Mouse (Mus musculus) G1E (cell line): ENCODE measurements around the gene Myzap. TPM values are rescaled to one million over a fixed set of nuclear protein-coding genes. Genes with fewer than 3 reads are reported as not detected.

Experiments
- ATAC-seq: 2 replicates; pipeline ENCODE4 v1.8.0; 2016; ENCODE audit warnings: mild to moderate bottlenecking; ENCODE audit not compliant: insufficient number of reproducible peaks, poor library complexity, low FRiP score, severe bottlenecking; ENCODE audit errors: extremely low read depth
- DNase-seq: peaks from one replicate; pipeline ENCODE4 v3.0.0; 2012; ENCODE audit warnings: low spot score
- H3K27me3 ChIP-seq: 2 replicates; pipeline ENCODE4 v1.6.1; 2012; ENCODE audit warnings: mild to moderate bottlenecking, low read length, inconsistent platforms; ENCODE audit not compliant: insufficient read depth
- H3K36me3 ChIP-seq: replicated peaks from 2 replicates; pipeline ENCODE3; 2012; ENCODE audit warnings: mild to moderate bottlenecking, inconsistent platforms
- H3K4me1 ChIP-seq: 2 replicates; pipeline ENCODE4 v1.6.1; 2012; ENCODE audit warnings: low read depth, low read length, inconsistent platforms, mixed read lengths; ENCODE audit not compliant: insufficient read depth
- H3K4me3 ChIP-seq: 2 replicates; pipeline ENCODE4 v1.5.1; 2012; ENCODE audit warnings: low read depth, mild to moderate bottlenecking, inconsistent platforms, low read length, moderate library complexity, mixed read lengths
- H3K9me3 ChIP-seq: replicated peaks from 2 replicates; pipeline ENCODE4 v1.6.1; 2012; ENCODE audit warnings: inconsistent platforms
- CTCF ChIP-seq: IDR thresholded peaks from 2 replicates; pipeline ENCODE4 v1.5.1; 2012; ENCODE audit warnings: low read depth, low read length, inconsistent platforms, mixed read lengths
- GATA1 ChIP-seq: IDR thresholded peaks from 2 replicates; pipeline ENCODE4 v1.6.1; 2012; ENCODE audit warnings: borderline replicate concordance, low read length, inconsistent platforms, mixed read lengths
- GATA2 ChIP-seq: IDR thresholded peaks from 2 replicates; pipeline ENCODE4 v1.6.1; 2012; ENCODE audit warnings: low read depth, low read length, inconsistent platforms, borderline replicate concordance
- POLR2AphosphoS5 ChIP-seq: IDR thresholded peaks from 2 replicates; pipeline ENCODE4 v1.6.1; 2012; ENCODE audit warnings: low read depth, low read length, inconsistent platforms; ENCODE audit not compliant: insufficient replicate concordance
- TAL1 ChIP-seq: conservative IDR thresholded peaks from 2 replicates; pipeline ENCODE4 v1.6.1; 2012; ENCODE audit warnings: low read depth, low read length, inconsistent platforms, mixed read lengths
- polyA plus RNA-seq: library from polyadenylated mRNA; stranded (reverse); fragments of >175 nt; gene quantifications from 2 replicates; pipeline ENCODE4 v1.2.3, GENCODE M21; 2012
- total RNA-seq, 2 experiments: library from RNA; stranded (forward) in 1 of 2; stranded (reverse) in 1 of 2; fragments of 200-1000 nt in 1 of 2; fragments of >200 nt in 1 of 2; fragmentation: Nextera tagmentation in 1 of 2; gene quantifications; 2 replicates each; pipeline ENCODE4 v1.2.3; 2014 to 2017

Gene Myzap
- total and polyA plus RNA-seq, 3 experiments, result under 0.01 TPM; not detected in 2

- peaks cover 5% of the 10 kb centered on the region for H3K4me1 ChIP-seq
- peaks cover 21% of the 10 kb centered on the region for H3K27me3 ChIP-seq
- H3K9me3 ChIP-seq, result no peaks in the 10 kb centered on the region
- ATAC-seq (no peak), DNase-seq (no peak)
- TF ChIP-seq CTCF (no peak), GATA2 (no peak), TAL1 (no peak), GATA1 (no peak), POLR2AphosphoS5 (no peak)
- H3K36me3 ChIP-seq, result no peaks in the 10 kb centered on the region
- no peak overlapping the region for H3K4me3 ChIP-seq
These were observed 1.1 kb downstream of the Myzap start for GRCm38 (mm10) chr9:71591106-71591505.

GRCm38 (mm10) chr9:71589771-71590170 lies 2.4 kb downstream of the Myzap start:
- no peaks in the 10 kb centered on the region for H3K9me3 ChIP-seq
- H3K4me3 ChIP-seq, result no peak overlapping the region
- TF ChIP-seq TAL1 (no peak), GATA2 (no peak), GATA1 (no peak), POLR2AphosphoS5 (no peak), CTCF (no peak)
- peaks cover 21% of the 10 kb centered on the region for H3K27me3 ChIP-seq
- no peaks in the 10 kb centered on the region for H3K36me3 ChIP-seq
- peaks cover 5% of the 10 kb centered on the region for H3K4me1 ChIP-seq
- ATAC-seq (no peak), DNase-seq (no peak)

GRCm38 (mm10) chr9:71588930-71589592 lies 3.1 kb downstream of the Myzap start:
- DNase-seq (no peak), ATAC-seq (no peak)
- no peaks in the 10 kb centered on the region for H3K9me3 ChIP-seq
- TF ChIP-seq GATA1, result no peak
- TF ChIP-seq GATA2, result no peak
- H3K4me1 ChIP-seq, result peaks cover 5% of the 10 kb centered on the region
- H3K36me3 ChIP-seq, result no peaks in the 10 kb centered on the region
- H3K27me3 ChIP-seq, result peaks cover 21% of the 10 kb centered on the region
- no peak overlapping the region for H3K4me3 ChIP-seq

- no peaks in the 10 kb centered on the region for H3K9me3 ChIP-seq
- TF ChIP-seq GATA2, result no peak
- TF ChIP-seq POLR2AphosphoS5, result no peak
- no peak for TF ChIP-seq TAL1
- DNase-seq, result no peak
- H3K4me1 ChIP-seq, result no peaks in the 10 kb centered on the region
- H3K27me3 ChIP-seq, result peaks cover 17% of the 10 kb centered on the region
- no peak overlapping the region for H3K4me3 ChIP-seq
- no peak for ATAC-seq
- no peaks in the 10 kb centered on the region for H3K36me3 ChIP-seq
These were observed 5.8 kb downstream of the Myzap start for GRCm38 (mm10) chr9:71586408-71586807.

- Histone ChIP-seq H3K4me1 (no peaks in the 10 kb centered on the region), H3K36me3 (no peaks in the 10 kb centered on the region), H3K4me3 (no peak overlapping the region), H3K27me3 (peaks cover 14% of the 10 kb centered on the region), H3K9me3 (no peaks in the 10 kb centered on the region)
- TF ChIP-seq POLR2AphosphoS5 (no peak), CTCF (no peak), TAL1 (no peak)
- DNase-seq, result no peak
- no peak for ATAC-seq
These were observed 9.4 kb downstream of the Myzap start for GRCm38 (mm10) chr9:71582771-71583170.

GRCm38 (mm10) chr9:71578896-71579564 lies 13.1 kb downstream of the Myzap start:
- Histone ChIP-seq H3K4me1 (no peaks in the 10 kb centered on the region), H3K27me3 (peaks cover 10% of the 10 kb centered on the region), H3K36me3 (no peaks in the 10 kb centered on the region), H3K4me3 (no peak overlapping the region), H3K9me3 (no peaks in the 10 kb centered on the region)
- DNase-seq (no peak), ATAC-seq (no peak)
- TF ChIP-seq TAL1, result no peak
- no peak for TF ChIP-seq POLR2AphosphoS5
- TF ChIP-seq CTCF, result no peak
- TF ChIP-seq GATA2, result no peak
- no peak for TF ChIP-seq GATA1

GRCm38 (mm10) chr9:71574440-71574839 lies 17.7 kb downstream of the Myzap start:
- DNase-seq (no peak), ATAC-seq (no peak)
- no peaks in the 10 kb centered on the region for H3K36me3 ChIP-seq
- H3K9me3 ChIP-seq, result no peaks in the 10 kb centered on the region
- H3K4me1 ChIP-seq, result no peaks in the 10 kb centered on the region
- peaks cover 9% of the 10 kb centered on the region; the same call in 1 of the 2 replicates for H3K27me3 ChIP-seq
- TF ChIP-seq CTCF (no peak), GATA1 (no peak), GATA2 (no peak), TAL1 (no peak), POLR2AphosphoS5 (no peak)
- H3K4me3 ChIP-seq, result no peak overlapping the region
